Comparison of ENCODE assay signal across 8 mouse cellular contexts in the genomic region with DNA sequence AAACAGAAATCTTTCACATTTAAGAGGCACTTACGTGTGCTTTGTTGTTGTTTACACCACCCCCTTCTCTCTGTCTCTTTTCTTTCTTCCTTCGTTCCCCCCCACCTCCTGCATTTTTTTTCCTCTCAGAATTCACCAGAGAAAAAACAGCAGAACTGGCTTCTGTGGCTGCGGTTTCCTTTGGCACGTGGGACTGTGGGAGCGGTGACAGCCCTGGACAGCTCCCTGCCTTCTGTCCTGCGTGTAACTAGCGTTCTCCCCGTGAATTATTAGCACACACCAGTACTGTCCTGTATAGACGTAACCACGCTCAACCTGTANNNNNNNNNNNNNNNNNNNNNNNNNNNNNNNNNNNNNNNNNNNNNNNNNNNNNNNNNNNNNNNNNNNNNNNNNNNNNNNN.
A peak's percentile ranks its signal among the peaks of the same experiment; 100 is the strongest.
DNase-seq lines count a peak whose midpoint lies in the region; ATAC-seq and TF ChIP-seq lines count a peak whose summit lies in the region.

No protein-coding gene starts in this region.

- peak overlapping the region; percentile 46 for H3K4me2 ChIP-seq in kidney, postnatal 0 days (ENCODE audit: low read length)
- H3K4me2 ChIP-seq in embryonic facial prominence, embryonic 14.5 days (ENCODE audit: low read depth, low read length) = peak overlapping the region; percentile 60
- peak overlapping the region; percentile 37; the same call in 1 of the 2 replicates for H3K4me2 ChIP-seq in intestine, embryonic 16.5 days (ENCODE audit: low read depth, low read length)

- WGBS in kidney, postnatal 0 days = 5% methylated on average over 10 of the region's 10 CpGs
- 14% methylated on average over 10 of the region's 10 CpGs for WGBS in embryonic facial prominence, embryonic 14.5 days
- 34% methylated on average over 10 of the region's 10 CpGs for WGBS in intestine, embryonic 16.5 days

- H3K27ac ChIP-seq in kidney, postnatal 0 days = no peak overlapping the region
- no peak overlapping the region for H3K27ac ChIP-seq in embryonic facial prominence, embryonic 14.5 days (replicated peaks; ENCODE audit: low read depth, low read length)
- no peak overlapping the region for H3K27ac ChIP-seq in intestine, embryonic 16.5 days (ENCODE audit: low read length)

- no peak for TF ChIP-seq POLR2A in brain, embryonic 14.5 days (IDR thresholded peaks at IDR 0.05; ENCODE audit: borderline replicate concordance, extremely low read depth, insufficient read depth, insufficient read length, poor library complexity, severe bottlenecking)

- H3K9ac ChIP-seq in kidney, postnatal 0 days (ENCODE audit: low read depth, low read length) = no peak overlapping the region
- H3K9ac ChIP-seq in embryonic facial prominence, embryonic 14.5 days (ENCODE audit: low read depth, low read length) = 0 out of 2 replicates have a peak overlapping the region, but pooled peaks have one; percentile 19
- H3K9ac ChIP-seq in intestine, embryonic 16.5 days (ENCODE audit: low read depth, low read length) = no peak overlapping the region

- peak; percentile 68; the same call in 1 of the 2 replicates for ATAC-seq in kidney, postnatal 0 days (replicated peaks; ENCODE audit: low FRiP score, low read depth)
- peak; percentile 84 for ATAC-seq in embryonic facial prominence, embryonic 14.5 days (ENCODE audit: low read depth)
- ATAC-seq in intestine, embryonic 16.5 days = no peak

- TF ChIP-seq CTCF in kidney, postnatal 0 days (IDR thresholded peaks at IDR 0.05; ENCODE audit: low read depth) = no peak
- no peak for TF ChIP-seq CTCF in brain, embryonic 14.5 days (IDR thresholded peaks at IDR 0.05; ENCODE audit: borderline replicate concordance, extremely low read depth, insufficient read depth, insufficient read length)

- DNase-seq in kidney, postnatal 0 days (ENCODE audit: low spot score) = peak; percentile 37
- no peak for DNase-seq in kidney, adult 8-10 months
- peak; percentile 45 for DNase-seq in brain, embryonic 14.5 days (ENCODE audit: low read depth)
- peak; percentile 46 for DNase-seq in embryonic facial prominence, embryonic 14.5 days (ENCODE audit: low spot score)
- peak; percentile 33 for DNase-seq in right cerebral cortex, postnatal 4 days
- DNase-seq in spleen, postnatal 4 days (ENCODE audit: low spot score in 2 of 2) = no peak
- DNase-seq in cerebellum, adult 11-12 months = no peak

- no peaks in the 10 kb centered on the region for H3K9me3 ChIP-seq in kidney, postnatal 0 days (replicated peaks; ENCODE audit: low read length)
- no peaks in the 10 kb centered on the region for H3K9me3 ChIP-seq in embryonic facial prominence, embryonic 14.5 days (ENCODE audit: control insufficient read depth, low read length)
- H3K9me3 ChIP-seq in intestine, embryonic 16.5 days (ENCODE audit: control insufficient read depth, low read length) = no peaks in the 10 kb centered on the region

- H3K36me3 ChIP-seq in kidney, postnatal 0 days (ENCODE audit: insufficient read depth, low read length) = no peaks in the 10 kb centered on the region
- no peaks in the 10 kb centered on the region for H3K36me3 ChIP-seq in embryonic facial prominence, embryonic 14.5 days (ENCODE audit: control insufficient read depth, insufficient read depth, low read length)
- H3K36me3 ChIP-seq in intestine, embryonic 16.5 days (ENCODE audit: control insufficient read depth, insufficient read depth, low read length) = no peaks in the 10 kb centered on the region

- no peaks in the 10 kb centered on the region for H3K4me1 ChIP-seq in kidney, postnatal 0 days (replicated peaks; ENCODE audit: insufficient read depth, low read length)
- 0 out of 2 replicates have a peak, but pooled peaks cover 7% of the 10 kb centered on the region for H3K4me1 ChIP-seq in embryonic facial prominence, embryonic 14.5 days (ENCODE audit: control insufficient read depth, insufficient read depth, low read length)
- H3K4me1 ChIP-seq in intestine, embryonic 16.5 days (ENCODE audit: control insufficient read depth, insufficient read depth, low read length) = no peaks in the 10 kb centered on the region

- H3K27me3 ChIP-seq in kidney, postnatal 0 days (ENCODE audit: insufficient read depth, low read length) = no peaks in the 10 kb centered on the region
- no peaks in the 10 kb centered on the region; the same call in 1 of the 2 replicates for H3K27me3 ChIP-seq in embryonic facial prominence, embryonic 14.5 days (replicated peaks; ENCODE audit: control insufficient read depth, insufficient read depth, low read length)
- H3K27me3 ChIP-seq in intestine, embryonic 16.5 days (replicated peaks; ENCODE audit: control insufficient read depth, insufficient read depth, low read length) = no peaks in the 10 kb centered on the region

- H3K4me3 ChIP-seq in kidney, postnatal 0 days (replicated peaks; ENCODE audit: low read depth, low read length) = 0 out of 2 replicates have a peak overlapping the region, but pooled peaks have one; percentile 4
- H3K4me3 ChIP-seq in embryonic facial prominence, embryonic 14.5 days (ENCODE audit: low read depth, low read length) = peak overlapping the region; percentile 27
- H3K4me3 ChIP-seq in intestine, embryonic 16.5 days (ENCODE audit: low read length) = no peak overlapping the region

Comparison
In these comparisons a context has a peak if more than half of its experiments do, and no peak if none do; other contexts are left out.
1. DNase-seq: peak in kidney, postnatal 0 days (single experiment), brain, embryonic 14.5 days (single experiment), embryonic facial prominence, embryonic 14.5 days (single experiment) and right cerebral cortex, postnatal 4 days (single experiment); none in kidney, adult 8-10 months (0 of 2), spleen, postnatal 4 days (0 of 2) and cerebellum, adult 11-12 months (single experiment).
2. Peak in every context shown above with its lines, with median percentiles within 50 percentile points of each other: H3K4me2 ChIP-seq.